Mouse (Mus musculus): ENCODE results near the gene Lilra5. TPM values are rescaled to one million over a fixed set of nuclear protein-coding genes. Genes with fewer than 3 reads are reported as not detected.
"Not testable (repeated sequence)": the region's sequence is repeated elsewhere in the genome, so short reads cannot be mapped to it uniquely, and the experiment has no call there.

Lilra5 gene
- polyA plus RNA-seq (2014; fragmentation: Nextera tagmentation; extraction: Ambion mirVana): 0.24 and 0.27 TPM in 2 replicates

DNA sequence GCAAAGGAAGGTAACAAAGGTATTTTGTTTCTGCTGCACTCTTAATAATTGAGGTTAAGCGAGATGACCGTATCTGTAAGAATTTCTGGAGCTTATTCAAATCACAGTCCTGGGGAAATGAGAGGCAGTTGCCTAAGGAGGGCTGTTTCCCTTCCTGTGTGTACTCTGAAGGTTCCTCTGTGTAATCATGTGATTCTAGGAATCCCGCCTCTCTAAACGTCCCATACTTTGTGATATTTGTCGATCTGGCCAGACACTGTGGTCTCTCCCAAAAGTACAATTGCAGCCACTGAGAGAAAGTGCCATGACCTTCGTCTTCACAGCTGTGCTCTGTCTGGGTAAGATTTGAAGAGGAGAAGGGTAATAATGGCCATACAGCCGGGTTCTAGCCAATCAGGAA, at the start of gene Lilra5:
Gene Lilra5, plus strand, starts transcription at position 301 of the 400 bp plus-strand sequence.
- no peak within 1 kb of the TSS for H3K4me2 ChIP-seq (ENCODE audit: low read length)
- H3K4me3 ChIP-seq (ENCODE audit: control insufficient read depth in 1 of 2, insufficient read depth in 1 of 2, low read depth in 1 of 2, low read length in 2 of 2): no peak within 1 kb of the TSS
- H3K27me3 ChIP-seq (ENCODE audit: control insufficient read depth, insufficient read depth, low read length): no peaks in the 10 kb centered on the region
- H3K36me3 ChIP-seq (ENCODE audit: control insufficient read depth, insufficient read depth, low read length): no peaks in the 10 kb centered on the region
- 62% methylated on average over 7 of the region's 7 CpGs for WGBS
- no peak within 1 kb of the TSS for H3K9ac ChIP-seq (ENCODE audit: low read length)
- no peak for ATAC-seq (ENCODE audit: insufficient number of reproducible peaks, insufficient read depth, low FRiP score, low read depth)
- H3K4me1 ChIP-seq (ENCODE audit: control insufficient read depth in 2 of 2, insufficient read depth in 2 of 2, low read length in 2 of 2): no peaks in the 10 kb centered on the region
- H3K9me3 ChIP-seq (ENCODE audit: control insufficient read depth, low read length): no peaks in the 10 kb centered on the region
- no peak within 1 kb of the TSS for H3K27ac ChIP-seq (replicated peaks in 1 of 2; ENCODE audit: control insufficient read depth in 1 of 2, insufficient read depth in 1 of 2, low read depth in 2 of 2, low read length in 2 of 2)

DNA sequence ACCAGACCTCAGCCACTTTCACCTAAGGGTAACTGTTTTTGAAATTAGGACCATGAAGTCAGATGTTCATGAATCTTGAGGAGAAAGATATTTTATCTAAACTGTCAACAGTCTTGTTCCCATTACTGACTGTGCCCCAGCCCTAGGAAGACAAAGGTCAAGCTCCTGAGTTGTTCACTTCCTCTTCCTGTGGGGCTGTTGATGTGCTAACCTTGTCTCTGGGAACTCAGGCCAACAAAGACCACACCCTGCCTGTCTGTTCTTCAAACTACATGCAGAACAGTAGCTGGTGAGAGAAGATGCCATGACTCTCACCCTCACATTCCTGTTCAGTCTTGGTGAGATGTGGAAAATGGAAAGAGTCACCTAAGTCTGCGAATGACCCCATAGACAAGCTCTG, 30.4 kb upstream of the Lilra5 start:
- Histone ChIP-seq H3K9me3 (ENCODE audit: control insufficient read depth, low read length) (no peaks in the 10 kb centered on the region), H3K9ac (ENCODE audit: low read length) (no peak overlapping the region), H3K4me2 (ENCODE audit: low read length) (no peak overlapping the region), H3K36me3 (ENCODE audit: control insufficient read depth, insufficient read depth, low read length) (no peaks in the 10 kb centered on the region), H3K4me3 (ENCODE audit: control insufficient read depth in 1 of 2, insufficient read depth in 1 of 2, low read depth in 1 of 2, low read length in 2 of 2) (no peak overlapping the region), H3K27ac (replicated peaks in 1 of 2; ENCODE audit: control insufficient read depth in 1 of 2, insufficient read depth in 1 of 2, low read depth in 2 of 2, low read length in 2 of 2) (no peak overlapping the region), H3K27me3 (ENCODE audit: control insufficient read depth, insufficient read depth, low read length) (no peaks in the 10 kb centered on the region), H3K4me1 (ENCODE audit: control insufficient read depth in 2 of 2, insufficient read depth in 2 of 2, low read length in 2 of 2) (no peaks in the 10 kb centered on the region)
- WGBS: 66% methylated on average over 1 of the region's 1 CpGs
- no peak for ATAC-seq (ENCODE audit: insufficient number of reproducible peaks, insufficient read depth, low FRiP score, low read depth)

DNA sequence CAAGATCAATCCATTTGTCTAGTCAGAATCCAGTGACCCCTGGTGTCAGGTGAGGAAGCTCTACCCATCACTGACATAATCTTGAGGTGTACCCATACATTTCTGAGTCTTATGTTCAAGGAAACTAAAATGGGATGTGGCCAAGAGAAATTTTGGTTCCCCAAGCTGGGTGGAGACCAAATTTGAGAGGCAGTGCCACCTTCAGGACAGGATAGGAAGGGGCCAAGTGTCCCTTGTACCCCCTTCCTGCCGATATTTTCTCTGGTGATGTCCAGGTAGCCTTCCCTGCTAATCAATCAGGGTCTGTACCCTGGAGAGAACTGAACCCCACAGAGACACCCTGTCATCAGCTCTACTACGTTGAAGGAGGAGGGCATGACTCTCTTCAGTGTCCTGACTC, 28.9 kb upstream of the Lilra5 start:
- H3K9ac ChIP-seq (ENCODE audit: low read length): no peak overlapping the region
- no peak overlapping the region for H3K27ac ChIP-seq (replicated peaks in 1 of 2; ENCODE audit: control insufficient read depth in 1 of 2, insufficient read depth in 1 of 2, low read depth in 2 of 2, low read length in 2 of 2)
- no peak overlapping the region for H3K4me2 ChIP-seq (ENCODE audit: low read length)
- 30% methylated on average over 2 of the region's 2 CpGs for WGBS
- H3K27me3 ChIP-seq (ENCODE audit: control insufficient read depth, insufficient read depth, low read length): no peaks in the 10 kb centered on the region
- H3K36me3 ChIP-seq (ENCODE audit: control insufficient read depth, insufficient read depth, low read length): no peaks in the 10 kb centered on the region
- H3K4me1 ChIP-seq (ENCODE audit: control insufficient read depth in 2 of 2, insufficient read depth in 2 of 2, low read length in 2 of 2): no peaks in the 10 kb centered on the region
- H3K4me3 ChIP-seq (ENCODE audit: control insufficient read depth in 1 of 2, insufficient read depth in 1 of 2, low read depth in 1 of 2, low read length in 2 of 2): no peak overlapping the region
- ATAC-seq (ENCODE audit: insufficient number of reproducible peaks, insufficient read depth, low FRiP score, low read depth): no peak
- H3K9me3 ChIP-seq (ENCODE audit: control insufficient read depth, low read length): no peaks in the 10 kb centered on the region

DNA sequence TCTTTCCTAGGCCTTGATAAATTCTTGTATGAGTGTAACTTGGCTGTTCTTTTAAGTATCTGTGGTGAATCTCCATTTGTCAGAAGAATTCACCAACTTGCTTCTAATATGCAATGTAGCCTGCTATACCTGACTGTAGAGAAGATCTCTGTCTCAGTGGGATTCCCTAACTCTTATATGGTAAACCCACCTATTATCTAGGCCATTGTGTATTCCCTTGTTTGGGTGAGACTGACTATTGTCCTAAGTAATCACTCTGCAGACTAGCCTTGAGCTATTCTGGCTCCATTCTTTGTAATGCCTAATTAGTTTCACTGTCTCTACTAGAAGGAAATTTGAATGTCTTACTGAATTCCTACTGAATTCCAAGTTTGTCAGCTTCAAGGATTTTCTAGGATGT, 24.1 kb upstream of the Lilra5 start:
- H3K4me3 ChIP-seq (ENCODE audit: control insufficient read depth in 1 of 2, insufficient read depth in 1 of 2, low read depth in 1 of 2, low read length in 2 of 2); ATAC-seq (ENCODE audit: insufficient number of reproducible peaks, insufficient read depth, low FRiP score, low read depth); H3K4me2 ChIP-seq (ENCODE audit: low read length); H3K27me3 ChIP-seq (ENCODE audit: control insufficient read depth, insufficient read depth, low read length); H3K9me3 ChIP-seq (ENCODE audit: control insufficient read depth, low read length); H3K36me3 ChIP-seq (ENCODE audit: control insufficient read depth, insufficient read depth, low read length); H3K9ac ChIP-seq (ENCODE audit: low read length); H3K4me1 ChIP-seq (ENCODE audit: control insufficient read depth in 2 of 2, insufficient read depth in 2 of 2, low read length in 2 of 2); H3K27ac ChIP-seq (replicated peaks in 1 of 2; ENCODE audit: control insufficient read depth in 1 of 2, insufficient read depth in 1 of 2, low read depth in 2 of 2, low read length in 2 of 2): not testable (repeated sequence)

DNA sequence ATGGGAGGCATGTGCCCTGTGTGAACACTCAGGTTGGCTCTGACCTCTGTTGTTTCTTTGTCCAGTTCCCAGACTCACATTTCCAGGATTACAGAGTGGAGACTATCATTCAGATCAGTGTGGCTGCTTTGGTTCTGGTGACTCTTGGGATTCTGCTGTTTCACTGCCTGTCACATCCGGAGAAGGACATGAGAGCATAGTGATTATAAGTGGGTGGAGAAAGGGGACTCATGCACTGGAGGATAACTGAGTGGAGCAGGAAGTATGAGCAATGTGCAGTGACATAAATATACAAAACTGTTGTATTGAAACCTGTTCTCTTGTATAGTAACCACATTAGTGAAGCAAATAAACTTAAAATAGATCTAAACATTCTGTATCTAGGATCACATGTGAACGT, 22.2 kb upstream of the Lilra5 start:
- H3K4me2 ChIP-seq (ENCODE audit: low read length): no peak overlapping the region
- H3K4me1 ChIP-seq (ENCODE audit: control insufficient read depth in 2 of 2, insufficient read depth in 2 of 2, low read length in 2 of 2): no peaks in the 10 kb centered on the region
- no peak overlapping the region for H3K4me3 ChIP-seq (ENCODE audit: control insufficient read depth in 1 of 2, insufficient read depth in 1 of 2, low read depth in 1 of 2, low read length in 2 of 2)
- no peaks in the 10 kb centered on the region for H3K9me3 ChIP-seq (ENCODE audit: control insufficient read depth, low read length)
- no peaks in the 10 kb centered on the region for H3K36me3 ChIP-seq (ENCODE audit: control insufficient read depth, insufficient read depth, low read length)
- 65% methylated on average over 2 of the region's 2 CpGs for WGBS
- no peak overlapping the region for H3K9ac ChIP-seq (ENCODE audit: low read length)
- no peak overlapping the region for H3K27ac ChIP-seq (replicated peaks in 1 of 2; ENCODE audit: control insufficient read depth in 1 of 2, insufficient read depth in 1 of 2, low read depth in 2 of 2, low read length in 2 of 2)
- H3K27me3 ChIP-seq (ENCODE audit: control insufficient read depth, insufficient read depth, low read length): no peaks in the 10 kb centered on the region
- ATAC-seq (ENCODE audit: insufficient number of reproducible peaks, insufficient read depth, low FRiP score, low read depth): no peak

DNA sequence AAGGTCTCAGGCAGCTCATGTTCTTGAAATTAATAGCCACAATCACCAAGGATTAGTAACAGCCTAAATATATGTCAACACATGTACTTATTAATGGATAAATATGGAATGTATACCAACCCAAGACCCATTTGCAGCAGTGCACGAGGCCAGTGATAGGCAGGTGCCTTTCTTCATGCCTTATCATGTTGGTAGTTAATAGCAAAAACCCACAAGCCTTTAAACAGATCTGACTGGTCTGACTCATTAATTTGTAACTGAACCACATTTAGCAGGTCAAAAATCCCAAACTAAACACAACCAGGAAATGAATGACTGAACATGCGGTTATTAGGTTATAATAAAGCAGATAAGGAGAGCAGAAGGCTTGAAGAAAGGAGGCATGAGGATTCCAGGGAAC, 21.7 kb upstream of the Lilra5 start:
- no peaks in the 10 kb centered on the region for H3K36me3 ChIP-seq (ENCODE audit: control insufficient read depth, insufficient read depth, low read length)
- 59% methylated on average over 2 of the region's 2 CpGs for WGBS

DNA sequence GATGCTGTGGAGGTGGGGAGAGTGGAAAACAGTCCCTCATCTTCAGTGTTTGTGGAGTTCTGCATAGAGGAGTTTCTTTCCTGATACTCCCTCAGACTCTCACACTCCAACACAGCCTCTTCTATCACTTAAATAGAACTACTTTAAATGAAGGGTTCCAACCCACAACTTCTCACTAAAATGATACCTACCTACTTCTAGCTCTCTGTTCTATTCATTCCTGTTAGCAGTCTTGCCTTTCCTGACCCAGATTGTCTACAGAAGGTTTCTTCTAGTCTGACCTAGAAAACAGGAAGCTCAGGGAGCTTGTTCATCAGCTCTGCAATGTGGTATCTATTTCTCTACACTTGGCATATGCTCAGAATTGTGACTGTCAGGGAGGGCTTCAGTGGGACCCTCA, 2.0 kb upstream of the Lilra5 start:
- Histone ChIP-seq H3K4me1 (ENCODE audit: control insufficient read depth in 2 of 2, insufficient read depth in 2 of 2, low read length in 2 of 2) (no peaks in the 10 kb centered on the region), H3K36me3 (ENCODE audit: control insufficient read depth, insufficient read depth, low read length) (no peaks in the 10 kb centered on the region), H3K9me3 (ENCODE audit: control insufficient read depth, low read length) (no peaks in the 10 kb centered on the region), H3K4me2 (ENCODE audit: low read length) (no peak overlapping the region), H3K9ac (ENCODE audit: low read length) (no peak overlapping the region), H3K27ac (replicated peaks in 1 of 2; ENCODE audit: control insufficient read depth in 1 of 2, insufficient read depth in 1 of 2, low read depth in 2 of 2, low read length in 2 of 2) (no peak overlapping the region), H3K4me3 (ENCODE audit: control insufficient read depth in 1 of 2, insufficient read depth in 1 of 2, low read depth in 1 of 2, low read length in 2 of 2) (no peak overlapping the region), H3K27me3 (ENCODE audit: control insufficient read depth, insufficient read depth, low read length) (no peaks in the 10 kb centered on the region)
- ATAC-seq (ENCODE audit: insufficient number of reproducible peaks, insufficient read depth, low FRiP score, low read depth): no peak

More for the DNA sequence above, 21.7 kb upstream of the Lilra5 start:
- H3K4me1 ChIP-seq (ENCODE audit: control insufficient read depth in 2 of 2, insufficient read depth in 2 of 2, low read length in 2 of 2): no peaks in the 10 kb centered on the region
- no peak overlapping the region for H3K9ac ChIP-seq (ENCODE audit: low read length)
- H3K4me2 ChIP-seq (ENCODE audit: low read length): no peak overlapping the region
- no peaks in the 10 kb centered on the region for H3K27me3 ChIP-seq (ENCODE audit: control insufficient read depth, insufficient read depth, low read length)
- H3K27ac ChIP-seq (replicated peaks in 1 of 2; ENCODE audit: control insufficient read depth in 1 of 2, insufficient read depth in 1 of 2, low read depth in 2 of 2, low read length in 2 of 2): no peak overlapping the region
- no peak for ATAC-seq (ENCODE audit: insufficient number of reproducible peaks, insufficient read depth, low FRiP score, low read depth)
- H3K9me3 ChIP-seq (ENCODE audit: control insufficient read depth, low read length): no peaks in the 10 kb centered on the region
- no peak overlapping the region for H3K4me3 ChIP-seq (ENCODE audit: control insufficient read depth in 1 of 2, insufficient read depth in 1 of 2, low read depth in 1 of 2, low read length in 2 of 2)

DNA sequence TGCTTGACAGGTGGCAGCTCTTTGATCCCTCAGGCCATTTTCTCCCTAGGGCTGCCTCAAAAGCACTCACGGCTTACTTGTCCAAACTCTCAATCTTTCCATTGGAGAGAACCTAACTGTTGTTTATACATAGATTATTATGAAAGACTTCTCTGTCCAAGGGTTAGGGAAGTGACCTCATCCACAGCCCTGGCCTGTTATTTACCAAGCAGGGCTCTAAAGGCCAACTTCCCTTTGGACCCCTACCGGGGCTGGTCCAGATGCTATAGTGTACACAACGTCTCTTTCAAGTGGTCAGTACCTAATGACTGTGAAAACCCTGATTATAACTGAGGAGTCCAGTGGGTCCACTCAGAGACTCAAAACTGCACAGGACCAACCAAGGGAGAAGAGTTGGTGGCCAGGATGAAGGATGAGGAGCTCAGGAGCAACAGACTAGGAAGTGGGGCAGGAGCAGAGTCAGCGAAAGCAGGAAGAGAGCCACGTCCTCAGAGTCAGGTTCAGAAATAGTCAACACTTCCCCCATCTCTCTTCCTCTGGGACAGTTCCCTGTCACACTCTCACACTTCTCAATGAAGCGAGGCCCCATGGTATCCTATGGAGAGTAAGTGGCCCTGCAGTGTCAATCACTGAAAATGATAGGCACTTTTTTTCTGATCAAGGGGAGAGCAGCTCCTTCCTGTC, 1.6 kb downstream of the Lilra5 start:
- 60% methylated on average over 6 of the region's 6 CpGs for WGBS
- no peaks in the 10 kb centered on the region for H3K27me3 ChIP-seq (ENCODE audit: control insufficient read depth, insufficient read depth, low read length)
- H3K9ac ChIP-seq (ENCODE audit: low read length): no peak overlapping the region
- no peak overlapping the region for H3K4me2 ChIP-seq (ENCODE audit: low read length)
- H3K27ac ChIP-seq (replicated peaks in 1 of 2; ENCODE audit: control insufficient read depth in 1 of 2, insufficient read depth in 1 of 2, low read depth in 2 of 2, low read length in 2 of 2): no peak overlapping the region
- ATAC-seq (ENCODE audit: insufficient number of reproducible peaks, insufficient read depth, low FRiP score, low read depth): no peak
- no peak overlapping the region for H3K4me3 ChIP-seq (ENCODE audit: control insufficient read depth in 1 of 2, insufficient read depth in 1 of 2, low read depth in 1 of 2, low read length in 2 of 2)
- H3K36me3 ChIP-seq (ENCODE audit: control insufficient read depth, insufficient read depth, low read length): no peaks in the 10 kb centered on the region
- H3K4me1 ChIP-seq (ENCODE audit: control insufficient read depth in 2 of 2, insufficient read depth in 2 of 2, low read length in 2 of 2): no peaks in the 10 kb centered on the region
- H3K9me3 ChIP-seq (ENCODE audit: control insufficient read depth, low read length): no peaks in the 10 kb centered on the region

All from heart, embryonic 14.5 days (tissue).